Mouse (Mus musculus): ENCODE measurements around the gene Vmn1r111.
"Not testable (repeated sequence)": the region's sequence is repeated elsewhere in the genome, so short reads cannot be mapped to it uniquely, and the experiment has no call there.

The Vmn1r111 gene

DNA sequence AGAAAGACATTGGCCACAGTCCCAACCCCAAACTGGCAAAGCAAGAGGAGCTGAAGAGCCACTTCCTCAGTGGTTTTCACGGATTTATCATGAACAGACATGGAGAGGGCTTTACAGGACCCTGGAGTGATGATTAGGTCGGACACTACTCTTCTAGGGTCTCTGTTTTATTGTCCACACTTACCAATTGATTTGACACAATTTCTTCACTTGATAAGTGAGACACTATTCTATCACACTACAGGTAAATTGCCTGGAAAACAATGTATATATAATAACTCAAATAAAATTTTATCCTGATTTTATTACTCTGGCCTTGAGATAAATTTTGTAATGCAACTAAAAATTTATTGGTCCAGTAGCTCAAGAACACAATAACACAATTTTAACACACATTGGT, at the start of gene Vmn1r111:
Gene Vmn1r111, minus strand, starts transcription at position 101 of the 400 bp plus-strand sequence.
- DNase-seq (ENCODE audit: low spot score in 2 of 2): not testable (repeated sequence)

DNA sequence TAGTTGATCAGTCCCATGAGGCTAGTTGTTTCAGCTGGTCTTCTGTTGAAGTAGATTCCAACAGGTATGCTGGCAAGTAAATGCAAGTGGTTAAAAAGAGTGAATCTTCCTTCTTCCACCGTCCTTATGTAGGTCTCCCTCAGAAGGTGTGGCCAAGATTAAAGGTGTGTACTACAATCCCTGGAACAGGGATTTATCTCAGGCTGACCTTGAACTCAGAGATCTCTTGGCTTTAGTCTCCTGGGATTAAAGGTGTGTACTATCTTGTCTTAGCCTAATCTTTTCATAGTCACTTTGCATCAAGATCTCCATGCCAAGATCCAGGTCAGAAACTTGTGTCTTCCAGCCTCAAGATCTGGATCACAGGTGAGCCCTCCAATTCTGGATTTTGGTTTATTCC, 27.5 kb upstream of the Vmn1r111 start, which contains the start of gene Gm10668:
Gene Gm10668, minus strand, starts transcription at position 101 of the 400 bp plus-strand sequence.
- not testable (repeated sequence) for DNase-seq (ENCODE audit: low spot score in 2 of 2)

DNA sequence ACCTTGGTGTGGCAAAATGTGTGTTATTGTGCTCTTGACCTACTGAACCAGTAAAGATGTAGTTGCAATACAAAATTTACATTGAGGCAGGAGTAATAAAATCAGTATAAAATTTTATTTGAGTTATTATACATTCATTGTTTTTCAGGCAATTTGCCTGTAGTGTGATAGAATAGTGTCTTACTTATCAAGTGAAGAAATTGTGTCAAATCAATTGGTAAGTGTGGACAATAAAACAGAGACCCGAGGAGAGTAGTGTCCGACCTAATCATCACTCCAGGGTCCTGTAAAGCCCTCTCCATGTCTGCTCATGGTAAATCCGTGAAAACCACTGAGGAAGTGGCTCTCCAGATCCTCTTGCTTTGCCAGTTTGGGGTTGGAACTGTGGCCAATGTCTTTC, 34.4 kb downstream of the Vmn1r111 start, which contains the start of gene Vmn1r107:
Gene Vmn1r107, plus strand, starts transcription at position 301 of the 400 bp plus-strand sequence.
- DNase-seq (ENCODE audit: low spot score in 2 of 2): not testable (repeated sequence)
